Mouse (Mus musculus) right cerebral cortex, adult 2 months (tissue): ENCODE measurements around the gene Lrfn3.

Experiments used
- DNase-seq, 2 experiments: peaks; one replicate each; pipeline ENCODE4 v3.0.0; 2021 to 2022; ENCODE audit warnings: low spot score in 2 of 2

Lrfn3 gene

GRCm38 (mm10) chr7:30314721-30315155 is 47.8 kb downstream of the Lrfn3 start, which contains the start of gene Syne4:
TSS of gene Syne4 (plus strand) at chr7:30314807.
- no peak for DNase-seq

- no peak for DNase-seq
These were observed 48.8 kb downstream of the Lrfn3 start for GRCm38 (mm10) chr7:30313666-30314320.

GRCm38 (mm10) chr7:30310136-30310535 is 52.4 kb downstream of the Lrfn3 start:
- no peak for DNase-seq

GRCm38 (mm10) chr7:30309395-30310129 is 53.0 kb downstream of the Lrfn3 start:
- no peak for DNase-seq

GRCm38 (mm10) chr7:30308076-30309005 is 54.2 kb downstream of the Lrfn3 start, which contains the start of gene Alkbh6:
TSS of gene Alkbh6 (plus strand) at chr7:30308717.
- DNase-seq: peak; percentile 97

GRCm38 (mm10) chr7:30306083-30306779 is 56.3 kb downstream of the Lrfn3 start:
- no peak for DNase-seq
